Mouse (Mus musculus): ENCODE data around the gene Lsamp.

Lsamp gene

DNA sequence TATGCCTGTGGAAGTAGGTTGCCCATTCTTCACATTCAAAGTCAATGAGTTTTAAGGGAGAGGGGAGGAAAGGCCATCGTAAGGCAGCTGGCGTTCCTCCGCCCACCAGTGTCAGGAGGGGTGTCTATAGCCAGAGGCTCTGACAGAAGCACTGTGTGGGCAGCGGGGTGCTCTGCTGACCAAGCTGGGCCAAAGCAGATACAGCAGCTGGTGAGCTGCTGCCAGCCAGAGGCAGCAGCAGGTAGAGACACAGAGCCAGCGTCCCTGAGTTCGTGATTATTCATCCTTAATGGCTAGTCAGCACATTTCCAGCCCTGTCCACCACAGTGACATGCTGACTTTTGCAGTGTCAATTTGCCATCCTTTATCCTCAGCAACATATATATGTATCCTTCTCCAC, 2163.0 kb downstream of the Lsamp start:
- DNase-seq (ENCODE audit: extremely low spot score, low read depth, low spot score) = no peak

GRCm38 (mm10) chr16:42149216-42149942, 2165.2 kb downstream of the Lsamp start:
- no peak for DNase-seq (ENCODE audit: extremely low spot score, low read depth, low spot score)

DNA sequence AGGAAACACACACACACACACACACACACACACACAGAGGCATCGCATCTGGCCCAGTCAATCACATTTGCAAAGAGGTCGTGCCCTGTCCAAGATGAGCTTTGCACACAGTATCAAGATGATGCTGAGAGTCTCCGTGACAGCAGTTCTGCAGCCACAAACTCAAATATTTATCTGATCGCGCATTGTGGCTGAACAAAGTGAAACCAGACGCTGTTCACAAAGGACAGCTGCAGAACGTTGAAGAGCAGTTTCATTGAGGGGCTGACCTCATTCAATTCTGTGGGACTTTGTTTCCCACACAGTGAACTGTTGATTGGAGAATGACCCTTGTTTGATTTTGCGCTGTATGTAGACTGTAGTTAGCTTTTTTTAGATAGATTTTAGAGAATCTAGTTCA, 2168.5 kb downstream of the Lsamp start:
- no peak for DNase-seq (ENCODE audit: extremely low spot score, low read depth, low spot score)

DNA sequence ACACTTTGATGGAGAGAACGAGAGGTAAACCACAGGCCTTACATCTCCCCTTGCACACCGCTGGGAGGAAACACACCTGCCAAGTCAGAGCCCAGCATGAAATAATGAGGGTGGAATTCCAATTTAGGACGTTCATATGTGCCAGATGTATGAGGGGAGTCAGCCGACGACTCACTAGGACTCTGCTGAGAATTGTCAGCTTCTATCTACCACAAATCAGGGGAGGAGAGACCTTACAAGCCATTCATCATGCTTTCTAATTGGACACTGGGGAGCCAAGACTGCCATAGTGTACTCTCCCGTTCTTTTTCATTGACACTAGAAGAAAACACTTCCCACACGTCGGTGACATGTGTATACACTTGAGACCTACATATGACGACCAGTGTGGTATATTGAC, 2173.7 kb downstream of the Lsamp start:
- no peak for DNase-seq (ENCODE audit: extremely low spot score, low read depth, low spot score)

DNA sequence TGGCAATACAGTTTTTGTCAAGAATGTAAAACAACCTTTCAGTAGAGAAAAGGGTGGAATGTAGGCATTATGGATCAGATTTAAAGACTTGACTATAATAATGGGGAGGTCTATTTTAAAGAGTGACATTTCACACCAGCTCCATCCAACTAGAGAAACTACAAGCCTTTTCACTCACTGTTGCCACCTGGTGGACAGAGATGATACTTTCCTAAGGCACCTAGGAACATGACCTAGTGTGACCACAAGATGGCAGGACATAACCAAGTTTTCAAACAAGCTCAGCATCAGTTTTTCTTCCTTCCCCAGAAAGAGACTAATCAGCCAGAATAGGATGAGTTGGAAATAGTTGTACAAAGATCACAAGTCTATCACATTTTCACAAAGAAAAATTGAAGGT, 2180.8 kb downstream of the Lsamp start:
- peak; percentile 93 for DNase-seq (ENCODE audit: extremely low spot score, low read depth, low spot score)

DNA sequence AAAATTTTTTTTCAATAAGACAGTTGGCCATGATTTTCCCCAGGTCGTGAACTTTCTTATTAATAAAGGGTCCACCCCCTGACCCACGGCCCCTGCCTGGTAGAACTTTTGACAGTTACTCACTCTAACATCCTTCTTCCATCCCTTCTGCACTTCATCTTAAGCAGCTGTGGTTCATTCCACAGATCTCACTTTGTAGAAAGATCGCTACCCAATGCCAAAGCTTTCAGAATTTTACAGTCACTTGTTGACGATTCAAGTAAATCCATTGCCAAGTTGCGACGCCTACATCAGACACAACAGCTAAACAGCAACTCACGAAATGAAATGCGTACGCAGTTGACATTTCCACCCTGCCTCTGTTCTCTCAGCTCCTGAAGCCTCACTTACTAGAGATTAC, 2184.1 kb downstream of the Lsamp start:
- DNase-seq (ENCODE audit: extremely low spot score, low read depth, low spot score) = no peak

- DNase-seq (ENCODE audit: extremely low spot score, low read depth, low spot score) = peak; percentile 58
Observed at GRCm38 (mm10) chr16:42169447-42170140, 2185.4 kb downstream of the Lsamp start.

DNA sequence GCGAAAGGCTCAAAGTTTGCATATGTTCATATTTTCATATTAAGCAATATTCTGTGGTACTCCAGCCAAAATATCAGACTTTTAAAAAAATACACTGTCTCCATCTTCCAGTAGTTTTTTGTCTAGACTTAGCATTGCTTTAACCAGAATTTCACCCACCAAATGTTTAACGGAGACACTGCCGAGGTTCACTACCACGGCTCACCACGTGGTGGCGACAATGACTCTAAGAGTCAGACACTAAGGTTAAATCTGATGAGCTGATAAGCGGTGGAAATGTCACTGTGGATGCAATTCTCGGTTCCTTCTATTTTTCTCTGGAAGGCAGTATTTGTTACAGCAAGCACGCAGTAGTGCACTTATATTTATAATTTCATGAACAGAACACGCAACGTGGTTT, 2188.3 kb downstream of the Lsamp start:
- DNase-seq (ENCODE audit: extremely low spot score, low read depth, low spot score) = no peak

DNA sequence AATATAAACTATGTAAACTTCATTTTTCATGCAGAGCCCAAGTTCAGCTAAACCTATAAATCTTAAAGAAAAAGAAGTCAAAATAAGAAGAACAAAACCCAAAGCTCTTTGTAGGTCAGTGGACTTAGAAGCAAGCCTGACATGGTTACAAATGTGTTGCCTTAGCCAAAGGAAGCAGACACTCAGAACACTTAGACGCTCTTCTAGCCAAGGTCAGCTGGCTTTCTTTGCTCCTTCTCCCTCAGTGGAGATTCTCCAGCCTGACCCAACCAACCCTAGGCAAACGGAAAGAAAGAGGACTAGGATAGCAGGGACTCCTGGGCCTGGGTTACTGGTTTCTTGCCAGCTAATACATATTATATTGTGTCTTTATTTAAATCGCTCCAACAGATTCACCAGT, 2194.7 kb downstream of the Lsamp start:
- no peak for DNase-seq (ENCODE audit: extremely low spot score, low read depth, low spot score)

- no peak for DNase-seq (ENCODE audit: extremely low spot score, low read depth, low spot score)
Observed at GRCm38 (mm10) chr16:42180025-42180424, 2195.9 kb downstream of the Lsamp start.

DNA sequence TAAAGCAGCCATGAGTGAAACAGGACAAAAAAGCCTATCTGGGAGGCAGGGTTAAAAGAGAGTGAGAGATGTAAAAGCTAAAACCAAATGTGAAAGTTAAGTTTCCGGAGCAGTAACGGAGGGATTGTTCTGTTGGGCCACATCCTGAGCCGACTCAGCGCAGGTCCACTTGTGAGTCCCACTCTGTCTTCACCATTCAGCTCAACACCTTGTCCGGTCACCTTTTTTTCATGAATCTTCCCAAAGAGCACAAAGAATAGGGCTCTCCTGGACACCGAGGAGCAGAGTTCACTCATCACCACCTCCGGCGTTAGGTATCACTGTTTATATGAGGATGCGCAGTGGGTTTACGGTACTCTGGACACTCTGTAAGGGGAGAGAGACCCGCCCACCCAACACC, 2196.3 kb downstream of the Lsamp start:
- DNase-seq (ENCODE audit: extremely low spot score, low read depth, low spot score) = no peak

DNA sequence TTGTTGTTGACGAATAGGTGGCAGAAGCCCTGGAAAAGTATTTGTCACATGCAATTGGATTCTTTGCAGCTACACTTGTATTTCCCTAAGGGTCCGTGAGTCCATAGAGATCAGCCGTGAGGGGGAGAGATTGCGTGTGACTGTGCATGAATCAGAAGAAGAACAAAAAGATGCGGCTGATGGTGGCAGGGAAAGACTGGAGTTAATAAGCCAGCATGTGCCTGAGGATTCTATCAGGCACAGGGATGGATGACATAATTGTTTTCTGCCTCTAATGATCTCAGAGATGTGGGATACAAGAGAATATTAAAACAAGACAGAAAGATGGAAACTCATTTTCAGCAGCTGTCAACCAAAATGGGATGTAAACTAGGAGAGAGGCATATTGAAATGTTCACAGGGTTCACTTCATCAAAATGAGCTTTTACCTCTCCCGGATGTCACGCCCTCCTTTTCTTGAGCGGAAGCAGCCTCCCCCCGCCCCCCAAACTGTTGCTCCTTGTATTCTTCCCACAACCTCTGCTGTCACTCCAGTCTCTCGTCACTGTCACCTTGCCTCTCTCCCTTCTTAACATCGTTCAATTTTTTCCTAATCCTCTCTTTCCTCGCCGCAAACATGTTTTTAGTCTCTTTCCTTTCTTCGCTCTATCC, 2205.4 kb downstream of the Lsamp start:
- DNase-seq (ENCODE audit: extremely low spot score, low read depth, low spot score) = no peak

DNA sequence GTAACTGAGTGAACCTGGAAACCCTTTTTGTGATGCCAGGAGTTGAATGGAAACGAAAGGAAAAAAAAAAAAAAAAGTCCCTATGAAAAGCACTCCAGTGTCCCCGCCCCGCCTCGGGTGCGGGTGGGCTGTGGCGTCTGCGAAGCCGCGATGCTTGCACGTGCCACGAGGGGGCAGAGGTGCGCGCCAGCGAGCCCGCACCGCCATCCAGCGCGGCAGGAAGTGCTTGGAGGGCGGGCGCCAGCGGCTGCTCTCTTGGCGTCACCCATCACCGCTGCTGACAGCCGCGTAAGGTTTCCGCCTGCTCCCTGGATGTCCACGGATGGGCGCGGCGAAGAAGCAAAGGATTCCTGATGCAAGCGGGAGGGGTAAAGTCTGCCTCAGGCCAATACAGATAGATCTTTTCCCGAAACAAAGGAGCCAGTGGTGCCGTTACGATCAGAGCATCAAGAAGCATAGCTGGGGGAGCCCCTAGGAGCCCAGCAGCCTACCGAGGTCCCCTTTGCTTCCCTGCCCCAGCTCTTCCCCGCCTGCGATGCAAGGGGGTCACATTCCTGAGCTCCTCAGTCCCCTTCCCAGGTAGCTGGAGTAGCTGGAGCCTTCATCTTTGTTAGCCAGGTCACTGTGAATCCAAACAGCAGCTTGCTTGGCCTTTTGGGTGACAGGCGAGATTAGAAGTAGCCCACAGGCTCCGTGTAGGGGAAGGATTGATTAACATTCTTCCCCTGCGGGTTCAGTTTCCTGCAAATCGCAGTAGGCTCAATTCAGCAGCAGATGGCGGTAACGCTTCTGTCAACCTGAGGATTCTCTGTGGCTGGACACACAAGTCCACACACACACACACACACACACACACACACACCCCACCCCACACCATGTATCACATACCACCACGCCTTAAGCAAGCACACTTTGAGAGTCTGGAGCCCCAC, 2206.2 kb downstream of the Lsamp start:
- DNase-seq (ENCODE audit: extremely low spot score, low read depth, low spot score) = peak; percentile 52

All from hindlimb bud, embryonic 11.5 days (tissue).